Mouse (Mus musculus): ENCODE measurements around the gene Arhgef17. TPM values are rescaled to one million over a fixed set of nuclear protein-coding genes. Genes with fewer than 3 reads are reported as not detected.

Gene Arhgef17
- polyA plus RNA-seq, 1 experiment from 2014 or later = 10.2 TPM

DNA sequence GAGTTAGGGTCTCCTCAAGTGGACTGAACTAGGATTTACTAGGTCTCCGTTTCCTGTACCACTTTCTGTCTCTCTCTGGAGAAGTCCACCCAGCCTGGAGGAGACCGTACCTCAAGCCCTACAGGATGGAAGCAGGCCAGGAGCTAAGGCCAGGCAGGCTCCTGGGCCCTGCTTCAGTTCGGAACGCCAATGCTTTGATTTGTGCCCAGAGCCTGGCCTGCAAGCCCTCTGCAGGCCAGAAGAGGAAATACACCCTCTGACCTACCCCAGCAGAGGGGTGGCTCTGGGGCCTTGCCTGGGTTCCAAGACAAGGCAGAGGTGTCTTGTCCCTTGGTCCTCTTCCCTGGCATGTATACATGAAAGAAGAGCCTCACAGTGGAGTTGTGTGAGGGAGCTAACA, 33.2 kb upstream of the Arhgef17 start:
- Histone ChIP-seq H3K4me2 (ENCODE audit: low read length) (no peak overlapping the region), H3K4me3 (replicated peaks; ENCODE audit: low read length) (no peak overlapping the region), H3K4me1 (replicated peaks; ENCODE audit: control insufficient read depth, insufficient read depth, low read length) (no peaks in the 10 kb centered on the region), H3K9ac (replicated peaks; ENCODE audit: low read depth, low read length) (no peak overlapping the region), H3K9me3 (ENCODE audit: control insufficient read depth, low read length) (no peaks in the 10 kb centered on the region), H3K27me3 (replicated peaks; ENCODE audit: control insufficient read depth, insufficient read depth, low read length) (no peaks in the 10 kb centered on the region), H3K36me3 (ENCODE audit: control insufficient read depth, insufficient read depth) (no peaks in the 10 kb centered on the region), H3K27ac (ENCODE audit: low read length) (no peak overlapping the region)
- 20% methylated on average over 4 of the region's 4 CpGs for WGBS
- ATAC-seq = 0 out of 2 replicates have a peak, but pooled peaks have one; percentile 33

DNA sequence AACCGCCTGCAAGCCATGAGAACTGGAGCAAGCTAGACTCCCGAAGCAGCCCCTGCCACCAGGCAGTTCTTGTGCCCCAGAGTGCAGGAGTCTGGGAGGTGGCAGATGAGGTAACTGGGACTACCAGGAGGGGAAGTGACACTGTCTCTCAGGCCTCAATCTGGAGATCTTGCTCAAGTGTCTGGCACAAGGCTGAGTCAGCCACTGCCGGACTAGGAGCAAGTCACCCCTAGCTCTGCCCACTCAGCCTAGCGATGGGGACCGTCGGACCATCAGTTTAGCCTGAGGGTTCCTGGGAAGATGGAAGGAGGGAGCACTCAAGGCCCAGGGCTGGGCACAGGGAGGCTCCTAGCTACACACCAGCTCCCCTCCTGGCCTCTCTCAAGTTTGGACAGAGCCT, 32.3 kb upstream of the Arhgef17 start:
- 69% methylated on average over 6 of the region's 6 CpGs for WGBS
- Histone ChIP-seq H3K9me3 (ENCODE audit: control insufficient read depth, low read length) (no peaks in the 10 kb centered on the region), H3K36me3 (ENCODE audit: control insufficient read depth, insufficient read depth) (no peaks in the 10 kb centered on the region), H3K27me3 (replicated peaks; ENCODE audit: control insufficient read depth, insufficient read depth, low read length) (no peaks in the 10 kb centered on the region), H3K9ac (replicated peaks; ENCODE audit: low read depth, low read length) (no peak overlapping the region), H3K27ac (ENCODE audit: low read length) (no peak overlapping the region), H3K4me2 (ENCODE audit: low read length) (no peak overlapping the region), H3K4me3 (replicated peaks; ENCODE audit: low read length) (no peak overlapping the region), H3K4me1 (replicated peaks; ENCODE audit: control insufficient read depth, insufficient read depth, low read length) (no peaks in the 10 kb centered on the region)
- ATAC-seq = no peak

DNA sequence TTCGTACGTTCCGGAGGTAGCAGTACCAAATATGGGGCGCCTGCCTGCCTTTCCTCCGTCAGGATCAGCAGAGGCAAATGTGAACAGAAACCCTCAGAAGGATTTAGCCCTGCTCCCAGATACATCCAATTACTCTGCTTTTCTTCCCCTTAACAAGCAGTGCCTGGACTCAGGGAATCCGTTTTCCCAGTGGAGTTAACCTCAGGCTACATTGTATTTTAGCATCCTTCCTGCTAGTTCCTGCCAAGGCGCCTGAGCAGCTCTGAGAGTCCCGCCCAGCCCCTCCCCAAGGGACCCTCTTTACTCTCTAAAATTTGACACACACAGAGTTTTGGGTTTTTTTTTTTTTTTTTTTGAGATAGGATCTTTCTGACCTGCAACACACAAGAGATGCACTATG, 31.5 kb upstream of the Arhgef17 start:
- no peaks in the 10 kb centered on the region for H3K27me3 ChIP-seq (replicated peaks; ENCODE audit: control insufficient read depth, insufficient read depth, low read length)
- H3K27ac ChIP-seq (ENCODE audit: low read length) = no peak overlapping the region
- no peak overlapping the region for H3K4me3 ChIP-seq (replicated peaks; ENCODE audit: low read length)
- 59% methylated on average over 8 of the region's 8 CpGs for WGBS
- no peak overlapping the region for H3K9ac ChIP-seq (replicated peaks; ENCODE audit: low read depth, low read length)
- ATAC-seq = no peak
- no peaks in the 10 kb centered on the region for H3K9me3 ChIP-seq (ENCODE audit: control insufficient read depth, low read length)
- no peaks in the 10 kb centered on the region for H3K36me3 ChIP-seq (ENCODE audit: control insufficient read depth, insufficient read depth)
- no peaks in the 10 kb centered on the region for H3K4me1 ChIP-seq (replicated peaks; ENCODE audit: control insufficient read depth, insufficient read depth, low read length)
- no peak overlapping the region for H3K4me2 ChIP-seq (ENCODE audit: low read length)

DNA sequence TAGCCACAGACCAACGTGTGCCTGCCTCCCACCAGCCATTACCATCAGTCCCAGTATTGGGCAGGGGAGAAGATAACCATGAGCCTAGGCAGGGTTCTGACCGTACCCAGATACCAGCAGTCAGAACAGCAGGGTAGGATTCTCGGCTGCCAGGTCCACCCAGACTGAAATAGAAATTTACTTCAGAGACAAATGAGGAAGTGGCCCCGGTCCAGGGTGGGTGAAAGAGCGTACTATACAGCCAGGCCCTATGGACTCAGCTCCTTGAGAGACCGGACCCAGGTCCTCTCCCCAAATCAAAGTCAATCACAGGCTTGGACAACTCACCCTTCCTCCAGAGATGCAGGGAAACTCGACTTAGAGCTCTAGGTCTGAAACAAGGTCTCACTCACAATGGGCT, 29.2 kb upstream of the Arhgef17 start:
- Histone ChIP-seq H3K4me3 (replicated peaks; ENCODE audit: low read length) (no peak overlapping the region), H3K4me1 (replicated peaks; ENCODE audit: control insufficient read depth, insufficient read depth, low read length) (no peaks in the 10 kb centered on the region), H3K27ac (ENCODE audit: low read length) (no peak overlapping the region), H3K9ac (replicated peaks; ENCODE audit: low read depth, low read length) (no peak overlapping the region), H3K27me3 (replicated peaks; ENCODE audit: control insufficient read depth, insufficient read depth, low read length) (no peaks in the 10 kb centered on the region), H3K4me2 (ENCODE audit: low read length) (no peak overlapping the region), H3K36me3 (ENCODE audit: control insufficient read depth, insufficient read depth) (no peaks in the 10 kb centered on the region), H3K9me3 (ENCODE audit: control insufficient read depth, low read length) (no peaks in the 10 kb centered on the region)
- no peak for ATAC-seq
- WGBS = 78% methylated on average over 7 of the region's 7 CpGs

DNA sequence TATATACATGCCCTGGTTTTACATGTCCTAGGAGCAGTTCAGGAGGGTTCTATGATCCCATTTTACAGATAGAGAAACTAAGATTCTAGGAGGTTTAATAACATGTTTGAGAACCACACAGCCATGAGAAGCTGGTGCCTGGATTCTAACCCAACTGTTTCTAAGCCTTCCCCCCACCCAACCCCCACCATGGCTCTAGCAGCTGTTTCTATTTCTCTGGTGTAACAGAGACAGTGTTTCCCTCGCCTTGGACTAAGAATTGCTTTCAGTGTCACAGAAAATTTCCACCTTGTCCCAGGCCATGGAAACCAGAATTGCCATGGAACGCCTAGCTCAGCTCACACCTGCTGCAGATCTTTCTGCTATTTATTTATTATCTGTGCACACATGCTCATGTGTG, 28.6 kb upstream of the Arhgef17 start:
- Histone ChIP-seq H3K36me3 (ENCODE audit: control insufficient read depth, insufficient read depth) (no peaks in the 10 kb centered on the region), H3K4me3 (replicated peaks; ENCODE audit: low read length) (no peak overlapping the region), H3K4me2 (ENCODE audit: low read length) (no peak overlapping the region), H3K9ac (replicated peaks; ENCODE audit: low read depth, low read length) (no peak overlapping the region), H3K9me3 (ENCODE audit: control insufficient read depth, low read length) (no peaks in the 10 kb centered on the region), H3K27me3 (replicated peaks; ENCODE audit: control insufficient read depth, insufficient read depth, low read length) (no peaks in the 10 kb centered on the region), H3K27ac (ENCODE audit: low read length) (no peak overlapping the region), H3K4me1 (replicated peaks; ENCODE audit: control insufficient read depth, insufficient read depth, low read length) (no peaks in the 10 kb centered on the region)
- no peak for ATAC-seq
- WGBS = 76% methylated on average over 2 of the region's 2 CpGs

GRCm38 (mm10) chr7:100958426-100958825, 26.5 kb upstream of the Arhgef17 start:
- no peak overlapping the region for H3K27ac ChIP-seq (ENCODE audit: low read length)
- H3K4me3 ChIP-seq (replicated peaks; ENCODE audit: low read length) = no peak overlapping the region
- no peaks in the 10 kb centered on the region for H3K36me3 ChIP-seq (ENCODE audit: control insufficient read depth, insufficient read depth)
- 96% methylated on average over 2 of the region's 2 CpGs for WGBS
- no peaks in the 10 kb centered on the region for H3K4me1 ChIP-seq (replicated peaks; ENCODE audit: control insufficient read depth, insufficient read depth, low read length)
- ATAC-seq = no peak
- no peak overlapping the region for H3K4me2 ChIP-seq (ENCODE audit: low read length)
- no peaks in the 10 kb centered on the region for H3K9me3 ChIP-seq (ENCODE audit: control insufficient read depth, low read length)
- H3K27me3 ChIP-seq (replicated peaks; ENCODE audit: control insufficient read depth, insufficient read depth, low read length) = no peaks in the 10 kb centered on the region
- H3K9ac ChIP-seq (replicated peaks; ENCODE audit: low read depth, low read length) = no peak overlapping the region

DNA sequence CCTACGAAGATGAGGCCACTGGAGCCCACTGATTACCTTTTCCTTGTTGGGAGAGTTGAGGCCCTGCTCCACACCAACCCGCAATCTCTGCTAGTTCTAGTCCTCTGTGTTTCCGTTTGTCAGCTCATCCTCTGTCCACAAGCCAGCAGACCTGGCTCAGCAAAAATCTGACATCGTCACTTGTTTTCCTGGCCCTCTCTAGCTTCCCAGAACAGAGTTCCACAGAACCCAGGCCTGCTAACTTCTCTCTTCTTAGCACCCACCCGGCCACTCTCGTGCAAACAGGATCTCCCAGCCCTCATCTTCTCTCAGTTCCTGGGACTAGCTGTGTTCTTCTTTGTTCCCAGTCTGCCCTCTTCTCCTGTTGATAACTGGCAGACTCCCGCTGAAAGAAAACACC, 20.8 kb upstream of the Arhgef17 start:
- Histone ChIP-seq H3K4me2 (ENCODE audit: low read length) (no peak overlapping the region), H3K9ac (replicated peaks; ENCODE audit: low read depth, low read length) (no peak overlapping the region), H3K4me1 (replicated peaks; ENCODE audit: control insufficient read depth, insufficient read depth, low read length) (no peaks in the 10 kb centered on the region), H3K4me3 (replicated peaks; ENCODE audit: low read length) (no peak overlapping the region), H3K36me3 (ENCODE audit: control insufficient read depth, insufficient read depth) (no peaks in the 10 kb centered on the region), H3K27me3 (replicated peaks; ENCODE audit: control insufficient read depth, insufficient read depth, low read length) (no peaks in the 10 kb centered on the region), H3K27ac (ENCODE audit: low read length) (no peak overlapping the region), H3K9me3 (ENCODE audit: control insufficient read depth, low read length) (no peaks in the 10 kb centered on the region)
- 88% methylated on average over 7 of the region's 7 CpGs for WGBS
- no peak for ATAC-seq

DNA sequence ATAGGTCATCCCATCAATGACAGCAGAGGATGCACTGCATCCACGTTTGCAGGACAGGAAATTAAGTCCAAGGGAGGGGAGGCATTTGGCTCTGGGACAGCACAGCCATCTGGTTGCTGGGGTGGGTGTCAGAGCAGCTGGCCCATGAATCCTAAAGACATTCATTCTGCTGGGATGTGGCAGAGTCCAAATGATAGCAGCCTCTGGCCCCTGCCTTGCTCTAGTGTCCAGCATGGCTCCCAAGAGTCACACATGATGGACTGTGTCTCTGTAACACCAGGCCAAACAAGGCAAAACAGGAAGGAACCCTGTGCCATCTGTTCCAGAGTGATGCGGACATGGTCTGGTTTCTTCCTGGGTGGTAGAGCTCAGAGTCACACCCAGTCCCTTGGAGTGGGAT, 20.0 kb upstream of the Arhgef17 start:
- Histone ChIP-seq H3K27ac (ENCODE audit: low read length) (no peak overlapping the region), H3K4me1 (replicated peaks; ENCODE audit: control insufficient read depth, insufficient read depth, low read length) (no peaks in the 10 kb centered on the region), H3K9ac (replicated peaks; ENCODE audit: low read depth, low read length) (no peak overlapping the region), H3K36me3 (ENCODE audit: control insufficient read depth, insufficient read depth) (no peaks in the 10 kb centered on the region), H3K9me3 (ENCODE audit: control insufficient read depth, low read length) (no peaks in the 10 kb centered on the region), H3K4me3 (replicated peaks; ENCODE audit: low read length) (no peak overlapping the region), H3K27me3 (replicated peaks; ENCODE audit: control insufficient read depth, insufficient read depth, low read length) (no peaks in the 10 kb centered on the region), H3K4me2 (ENCODE audit: low read length) (no peak overlapping the region)
- 68% methylated on average over 2 of the region's 2 CpGs for WGBS
- ATAC-seq = no peak

DNA sequence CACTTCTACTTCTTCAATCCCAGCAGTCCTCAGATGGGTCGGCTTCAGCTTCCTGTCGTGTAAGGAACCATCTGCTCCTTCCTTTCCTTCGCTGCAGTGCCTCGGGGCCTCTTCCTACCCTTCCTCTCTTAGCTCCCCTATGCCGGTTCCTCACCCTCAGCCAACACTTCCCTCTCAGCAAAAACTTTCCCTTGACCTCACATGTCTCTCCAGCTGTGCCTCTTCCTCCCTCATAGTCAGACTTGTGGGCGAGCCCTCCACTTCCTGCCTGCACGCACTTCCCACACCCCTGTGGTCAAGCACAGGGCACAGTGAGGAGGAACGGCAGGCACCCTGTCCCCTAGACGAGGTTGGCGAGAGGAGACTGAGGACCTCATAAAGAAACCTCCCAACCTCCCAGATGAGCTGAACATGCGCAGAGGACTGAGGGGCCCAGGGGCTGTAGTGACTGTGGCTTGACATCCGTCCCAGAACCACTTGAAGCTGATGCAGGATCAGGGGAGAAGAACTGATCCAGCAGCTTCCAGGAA, 18.6 kb upstream of the Arhgef17 start:
- H3K4me2 ChIP-seq (ENCODE audit: low read length) = no peak overlapping the region
- ATAC-seq = no peak
- 76% methylated on average over 12 of the region's 12 CpGs for WGBS
- H3K36me3 ChIP-seq (ENCODE audit: control insufficient read depth, insufficient read depth) = no peaks in the 10 kb centered on the region
- no peak overlapping the region for H3K27ac ChIP-seq (ENCODE audit: low read length)
- H3K9ac ChIP-seq (replicated peaks; ENCODE audit: low read depth, low read length) = no peak overlapping the region
- H3K9me3 ChIP-seq (ENCODE audit: control insufficient read depth, low read length) = no peaks in the 10 kb centered on the region
- H3K4me1 ChIP-seq (replicated peaks; ENCODE audit: control insufficient read depth, insufficient read depth, low read length) = no peaks in the 10 kb centered on the region
- H3K4me3 ChIP-seq (replicated peaks; ENCODE audit: low read length) = no peak overlapping the region
- no peaks in the 10 kb centered on the region for H3K27me3 ChIP-seq (replicated peaks; ENCODE audit: control insufficient read depth, insufficient read depth, low read length)

GRCm38 (mm10) chr7:100950031-100950430, 18.1 kb upstream of the Arhgef17 start:
- Histone ChIP-seq H3K36me3 (ENCODE audit: control insufficient read depth, insufficient read depth) (no peaks in the 10 kb centered on the region), H3K27ac (ENCODE audit: low read length) (no peak overlapping the region), H3K9me3 (ENCODE audit: control insufficient read depth, low read length) (no peaks in the 10 kb centered on the region), H3K9ac (replicated peaks; ENCODE audit: low read depth, low read length) (no peak overlapping the region), H3K4me3 (replicated peaks; ENCODE audit: low read length) (no peak overlapping the region), H3K27me3 (replicated peaks; ENCODE audit: control insufficient read depth, insufficient read depth, low read length) (no peaks in the 10 kb centered on the region), H3K4me1 (replicated peaks; ENCODE audit: control insufficient read depth, insufficient read depth, low read length) (no peaks in the 10 kb centered on the region), H3K4me2 (ENCODE audit: low read length) (no peak overlapping the region)
- WGBS = 64% methylated on average over 5 of the region's 5 CpGs
- no peak for ATAC-seq

Measured in forebrain, embryonic 16.5 days (tissue).